Mouse (Mus musculus): ENCODE measurements at regions not wholly inside any gene's neighbourhood (a gene's known extent, or its start where the extent isn't known, plus 50 kb on each side); places are given as distances from the start of the nearest gene placed in this dataset.

DNA sequence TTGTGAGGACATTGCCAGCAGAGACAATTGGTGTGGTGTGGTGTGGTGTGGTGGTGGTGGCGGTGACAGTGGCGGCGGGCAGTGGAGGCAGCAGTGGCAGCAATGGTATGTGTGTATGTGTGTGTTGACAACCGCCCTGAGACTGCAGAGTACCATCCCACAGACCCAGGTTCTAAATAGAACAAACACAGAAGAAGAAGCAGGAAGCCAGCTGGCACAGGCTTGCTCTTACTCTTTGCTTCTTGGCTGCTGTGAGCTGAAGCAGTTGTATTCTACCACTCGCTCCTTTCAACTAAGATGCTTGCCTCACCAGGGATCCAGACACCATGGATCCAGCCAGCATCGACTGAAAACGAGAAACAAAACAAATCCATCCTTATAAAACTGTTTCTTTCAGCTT lies 334.2 kb downstream of the Adgrl2 start:
- H3K27me3 ChIP-seq (ENCODE audit: control insufficient read depth, insufficient read depth, insufficient read length), result no peaks in the 10 kb centered on the region
- H3K36me3 ChIP-seq (ENCODE audit: control insufficient read depth, insufficient read depth), result no peaks in the 10 kb centered on the region
- H3K79me2 ChIP-seq (ENCODE audit: control insufficient read depth, insufficient read depth), result no peaks in the 10 kb centered on the region
- no peak overlapping the region for H3K4me2 ChIP-seq (ENCODE audit: low read depth)
- TF ChIP-seq USF1 (IDR thresholded peaks at IDR 0.05; ENCODE audit: low read depth) (no peak), REST (IDR thresholded peaks at IDR 0.05; ENCODE audit: insufficient read depth, insufficient read length) (no peak), E2F4 (IDR thresholded peaks at IDR 0.05; ENCODE audit: insufficient read depth) (no peak), MYOG (IDR thresholded peaks at IDR 0.05; ENCODE audit: control insufficient read depth in 1 of 3, insufficient read depth in 1 of 3, insufficient read length in 2 of 3, low read depth in 2 of 3) (no peak), SRF (IDR thresholded peaks at IDR 0.05; ENCODE audit: control insufficient read depth, insufficient read length, low read depth) (no peak), TCF3 (IDR thresholded peaks at IDR 0.05; ENCODE audit: insufficient read length, low read depth) (no peak)
- H3ac ChIP-seq (ENCODE audit: control insufficient read depth, insufficient read length), result no peak overlapping the region
- H3K4me3 ChIP-seq, result no peak overlapping the region

DNA sequence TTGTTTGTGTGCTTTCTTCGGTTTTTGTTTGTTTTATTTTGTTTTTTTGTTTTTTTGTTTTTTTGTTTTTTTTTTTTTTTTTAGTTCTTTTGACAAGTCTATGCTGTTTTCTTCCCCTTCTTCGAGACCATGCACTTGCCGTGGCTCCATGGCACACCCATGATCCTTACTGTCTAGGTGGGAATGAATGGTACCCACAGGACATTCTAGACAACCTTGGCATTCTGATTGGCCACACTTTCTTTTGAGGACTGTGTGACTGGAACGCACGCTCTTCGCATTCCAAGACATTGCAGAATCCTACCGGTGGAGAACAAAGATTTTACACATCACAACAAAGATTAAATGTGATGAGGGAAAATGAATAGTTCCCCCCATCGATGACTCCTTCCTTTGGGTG lies 340.1 kb downstream of the Adgrl2 start:
- H3K79me2 ChIP-seq (ENCODE audit: control insufficient read depth, insufficient read depth), result no peaks in the 10 kb centered on the region
- H3ac ChIP-seq (ENCODE audit: control insufficient read depth, insufficient read length), result no peak overlapping the region
- no peak overlapping the region for H3K4me2 ChIP-seq (ENCODE audit: low read depth)
- H3K36me3 ChIP-seq (ENCODE audit: control insufficient read depth, insufficient read depth), result no peaks in the 10 kb centered on the region
- TF ChIP-seq USF1 (IDR thresholded peaks at IDR 0.05; ENCODE audit: low read depth), result no peak
- no peak for TF ChIP-seq POLR2AphosphoS2 (IDR thresholded peaks at IDR 0.05; ENCODE audit: insufficient read length, low read depth)
- H3K4me3 ChIP-seq, result no peak overlapping the region
- no peaks in the 10 kb centered on the region for H3K27me3 ChIP-seq (ENCODE audit: control insufficient read depth, insufficient read depth, insufficient read length)

DNA sequence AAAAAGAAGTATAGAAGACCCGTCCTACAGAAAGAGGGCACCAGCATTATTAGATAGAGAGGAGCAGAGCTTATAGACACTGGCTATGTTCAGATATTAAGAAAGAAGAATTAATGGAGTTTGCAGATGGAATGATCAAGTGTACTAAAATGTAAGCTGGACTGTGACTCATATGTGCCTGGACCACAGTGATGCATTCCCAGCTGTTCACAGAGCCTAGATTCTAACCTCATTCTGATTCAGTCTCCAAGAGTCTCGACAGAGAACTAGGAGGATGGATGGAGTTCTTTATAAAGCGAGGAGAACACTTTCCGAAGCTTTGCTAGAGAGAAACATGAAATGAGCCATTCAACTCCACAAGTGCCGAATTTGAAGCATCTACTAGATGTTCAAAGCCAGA lies 345.4 kb downstream of the Adgrl2 start:
- Histone ChIP-seq H3K27me3 (ENCODE audit: control insufficient read depth, insufficient read depth, insufficient read length) (no peaks in the 10 kb centered on the region), H3K4me2 (ENCODE audit: low read depth) (peak overlapping the region; percentile 93), H3K4me3 (no peak overlapping the region), H3ac (ENCODE audit: control insufficient read depth, insufficient read length) (no peak overlapping the region), H3K36me3 (ENCODE audit: control insufficient read depth, insufficient read depth) (no peaks in the 10 kb centered on the region), H3K79me2 (ENCODE audit: control insufficient read depth, insufficient read depth) (no peaks in the 10 kb centered on the region)
- TF ChIP-seq MYOG (IDR thresholded peaks at IDR 0.05; ENCODE audit: control insufficient read depth in 1 of 3, insufficient read depth in 1 of 3, insufficient read length in 2 of 3, low read depth in 2 of 3), result peak in 2 of 3 experiments; percentile 54 to 89
- peak; percentile 83 for TF ChIP-seq TCF12 (IDR thresholded peaks at IDR 0.05; ENCODE audit: insufficient read depth, poor library complexity, severe bottlenecking)
- TF ChIP-seq MAX (IDR thresholded peaks at IDR 0.05; ENCODE audit: low read depth), result no peak
- TF ChIP-seq MYOD1 (IDR thresholded peaks at IDR 0.05; ENCODE audit: control insufficient read depth in 1 of 3, insufficient read length in 2 of 3, low read depth in 2 of 3), result peak; percentile 81 to 86 (median 85)

DNA sequence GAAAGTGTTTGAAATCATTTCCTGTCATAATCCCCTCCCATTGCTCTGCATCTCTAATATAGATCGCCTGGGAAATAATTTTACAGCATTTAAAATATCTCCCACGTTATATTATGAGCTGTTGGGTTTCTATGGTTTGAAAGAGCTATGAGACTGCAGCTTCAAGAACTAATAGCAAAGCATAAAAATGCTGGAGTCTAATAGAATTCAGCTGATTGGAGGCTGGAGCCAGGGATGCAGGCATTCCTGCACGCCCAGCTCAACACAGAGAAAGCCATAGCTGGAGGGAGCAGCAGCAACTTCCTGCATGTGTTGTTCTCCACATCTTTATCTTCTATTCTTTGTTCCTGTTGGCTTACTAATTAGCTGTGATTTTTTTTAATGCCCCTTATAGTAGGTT lies 348.8 kb downstream of the Adgrl2 start:
- Histone ChIP-seq H3K4me2 (ENCODE audit: low read depth) (no peak overlapping the region), H3K79me2 (ENCODE audit: control insufficient read depth, insufficient read depth) (no peaks in the 10 kb centered on the region), H3K27me3 (ENCODE audit: control insufficient read depth, insufficient read depth, insufficient read length) (no peaks in the 10 kb centered on the region), H3ac (ENCODE audit: control insufficient read depth, insufficient read length) (no peak overlapping the region), H3K36me3 (ENCODE audit: control insufficient read depth, insufficient read depth) (no peaks in the 10 kb centered on the region), H3K4me3 (no peak overlapping the region)
- no peak for TF ChIP-seq SRF (IDR thresholded peaks at IDR 0.05; ENCODE audit: control insufficient read depth, insufficient read length, low read depth)
- TF ChIP-seq POLR2A (IDR thresholded peaks at IDR 0.05; ENCODE audit: insufficient read length, low read depth), result no peak
- no peak for TF ChIP-seq REST (IDR thresholded peaks at IDR 0.05; ENCODE audit: insufficient read depth, insufficient read length)
- TF ChIP-seq TCF3 (IDR thresholded peaks at IDR 0.05; ENCODE audit: insufficient read length, low read depth), result no peak
- TF ChIP-seq POLR2AphosphoS2 (IDR thresholded peaks at IDR 0.05; ENCODE audit: insufficient read length, low read depth), result no peak
- TF ChIP-seq CEBPB (IDR thresholded peaks at IDR 0.05; ENCODE audit: insufficient read depth, poor library complexity, severe bottlenecking), result no peak
- no peak for TF ChIP-seq MYOD1 (IDR thresholded peaks at IDR 0.05; ENCODE audit: control insufficient read depth in 1 of 3, insufficient read length in 2 of 3, low read depth in 2 of 3)
- no peak for TF ChIP-seq TCF12 (IDR thresholded peaks at IDR 0.05; ENCODE audit: insufficient read depth, poor library complexity, severe bottlenecking)
- TF ChIP-seq E2F4 (IDR thresholded peaks at IDR 0.05; ENCODE audit: insufficient read depth), result no peak
- no peak for TF ChIP-seq MYOG (IDR thresholded peaks at IDR 0.05; ENCODE audit: control insufficient read depth in 1 of 3, insufficient read depth in 1 of 3, insufficient read length in 2 of 3, low read depth in 2 of 3)
- TF ChIP-seq USF1 (IDR thresholded peaks at IDR 0.05; ENCODE audit: low read depth), result no peak
- no peak for TF ChIP-seq MAX (IDR thresholded peaks at IDR 0.05; ENCODE audit: low read depth)

DNA sequence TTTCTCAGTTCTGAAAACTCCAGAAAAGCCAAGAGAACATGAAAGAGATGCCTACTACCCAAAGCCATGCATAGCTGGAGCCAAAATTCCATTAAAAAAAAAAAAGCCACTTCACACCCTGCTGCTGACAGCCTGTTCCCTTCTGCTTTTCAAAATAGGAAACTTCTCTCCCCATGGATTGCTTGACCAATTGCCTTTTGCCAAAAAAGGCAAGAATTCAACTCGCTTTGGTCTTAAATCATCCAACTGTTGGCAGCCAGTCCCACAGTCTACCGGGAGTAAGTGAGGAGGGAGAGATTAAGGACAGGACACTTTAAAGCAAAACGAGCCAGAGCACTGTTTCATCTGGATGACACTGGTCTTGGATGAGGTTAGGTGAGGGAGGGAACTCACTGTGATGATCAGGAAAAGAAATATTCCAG lies 349.7 kb downstream of the Adgrl2 start:
- no peaks in the 10 kb centered on the region for H3K79me2 ChIP-seq (ENCODE audit: control insufficient read depth, insufficient read depth)
- H3K27me3 ChIP-seq (ENCODE audit: control insufficient read depth, insufficient read depth, insufficient read length), result no peaks in the 10 kb centered on the region
- TF ChIP-seq CEBPB (IDR thresholded peaks at IDR 0.05; ENCODE audit: insufficient read depth, poor library complexity, severe bottlenecking) (no peak), SRF (IDR thresholded peaks at IDR 0.05; ENCODE audit: control insufficient read depth, insufficient read length, low read depth) (peak; percentile 87)
- H3K4me2 ChIP-seq (ENCODE audit: low read depth), result no peak overlapping the region
- no peak overlapping the region for H3K4me3 ChIP-seq
- H3K36me3 ChIP-seq (ENCODE audit: control insufficient read depth, insufficient read depth), result no peaks in the 10 kb centered on the region
- no peak overlapping the region for H3ac ChIP-seq (ENCODE audit: control insufficient read depth, insufficient read length)

DNA sequence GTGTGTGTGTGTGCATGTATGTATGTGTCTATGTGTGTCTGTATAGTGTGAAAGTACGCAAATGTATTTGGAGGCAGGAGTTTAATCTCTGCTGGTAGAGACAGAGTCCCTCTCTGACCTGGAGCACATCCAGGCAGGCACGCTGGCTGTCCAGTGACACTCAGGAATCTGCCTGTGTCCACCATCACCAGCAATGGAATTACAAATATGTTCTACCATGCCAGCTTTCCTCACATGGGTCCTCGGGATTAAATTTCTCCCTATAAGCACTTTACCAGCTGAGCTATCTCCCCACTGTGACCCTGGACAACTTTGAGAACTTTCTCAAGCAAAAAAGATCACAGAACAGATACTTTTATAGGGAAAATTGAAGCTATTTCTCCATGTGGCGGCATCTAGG lies 355.3 kb downstream of the Adgrl2 start:
- Histone ChIP-seq H3K79me2 (ENCODE audit: control insufficient read depth, insufficient read depth) (no peaks in the 10 kb centered on the region), H3K36me3 (ENCODE audit: control insufficient read depth, insufficient read depth) (no peaks in the 10 kb centered on the region), H3K4me2 (ENCODE audit: low read depth) (no peak overlapping the region), H3K4me3 (no peak overlapping the region), H3K27me3 (ENCODE audit: control insufficient read depth, insufficient read depth, insufficient read length) (no peaks in the 10 kb centered on the region), H3ac (ENCODE audit: control insufficient read depth, insufficient read length) (no peak overlapping the region)
- peak in 1 of 3 experiments; percentile 64 for TF ChIP-seq MYOG (IDR thresholded peaks at IDR 0.05; ENCODE audit: control insufficient read depth in 1 of 3, insufficient read depth in 1 of 3, insufficient read length in 2 of 3, low read depth in 2 of 3)
- no peak for TF ChIP-seq MAX (IDR thresholded peaks at IDR 0.05; ENCODE audit: low read depth)
- TF ChIP-seq CEBPB (IDR thresholded peaks at IDR 0.05; ENCODE audit: insufficient read depth, poor library complexity, severe bottlenecking), result no peak
- no peak for TF ChIP-seq TCF12 (IDR thresholded peaks at IDR 0.05; ENCODE audit: insufficient read depth, poor library complexity, severe bottlenecking)
